ENCODE assay signal across 14 mouse cellular contexts in genomic region chr14:32073901-32074300, GRCm38 (mm10). TPM values are rescaled to one million over a fixed set of nuclear protein-coding genes. Genes with fewer than 3 reads are reported as not detected.
DNase-seq lines count a peak whose midpoint lies in the region; ATAC-seq and TF ChIP-seq lines count a peak whose summit lies in the region.
"Had no signal": no experiment of that assay in that cellular context is flagged by ENCODE, and none has a peak within 500 bp of the region (broad histone marks: within the 10 kb centered on the region; RNA-seq: fewer than 3 reads in every experiment).

No protein-coding gene starts in this region.

- no peak for TF ChIP-seq CTCF in thymus, adult 2 months (IDR thresholded peaks at IDR 0.05; ENCODE audit: borderline replicate concordance, control insufficient read depth, extremely low read depth, insufficient read depth, low read length, poor library complexity)

- no peaks in the 10 kb centered on the region for H3K36me3 ChIP-seq in heart, embryonic 11.5 days (ENCODE audit: control insufficient read depth, insufficient read depth, low read length)
- 0 out of 2 replicates have a peak, but pooled peaks cover 5% of the 10 kb centered on the region for H3K36me3 ChIP-seq in neural tube, embryonic 13.5 days
- H3K36me3 ChIP-seq in neural tube, embryonic 15.5 days = no peaks in the 10 kb centered on the region
- H3K36me3 ChIP-seq in thymus, adult 2 months (ENCODE audit: control insufficient read depth, insufficient read depth, low read length) = no peaks in the 10 kb centered on the region
- H3K36me3 ChIP-seq: hindbrain, embryonic 15.5 days had no signal

- no peak for DNase-seq in heart, adult 9 months (ENCODE audit: low spot score in 2 of 2)
- peak; percentile 31 for DNase-seq in gastrocnemius, postnatal 14 days
- DNase-seq in retina, embryonic 14.5 days (ENCODE audit: low spot score) = peak; percentile 9
- no peak for DNase-seq in right cerebral cortex, postnatal 10 days (ENCODE audit: low spot score in 2 of 2)
- DNase-seq in thymus, adult 2 months = no peak
- DNase-seq: liver, postnatal 0 days had no signal

- H3K4me3 ChIP-seq in heart, embryonic 11.5 days (ENCODE audit: low read depth, low read length) = no peak overlapping the region
- H3K4me3 ChIP-seq in neural tube, embryonic 13.5 days = no peak overlapping the region
- no peak overlapping the region for H3K4me3 ChIP-seq in neural tube, embryonic 15.5 days (replicated peaks)
- no peak overlapping the region for H3K4me3 ChIP-seq in thymus, adult 2 months (ENCODE audit: control insufficient read depth, insufficient read depth, low read length)
- H3K4me3 ChIP-seq: forebrain, embryonic 13.5 days; hindbrain, embryonic 15.5 days had no signal

- H3K27me3 ChIP-seq in heart, embryonic 11.5 days (ENCODE audit: control insufficient read depth, insufficient read depth, low read length) = no peaks in the 10 kb centered on the region
- no peaks in the 10 kb centered on the region for H3K27me3 ChIP-seq in neural tube, embryonic 13.5 days
- H3K27me3 ChIP-seq in neural tube, embryonic 15.5 days (replicated peaks) = no peaks in the 10 kb centered on the region
- no peaks in the 10 kb centered on the region; the same call in 1 of the 2 replicates for H3K27me3 ChIP-seq in thymus, adult 2 months (ENCODE audit: control insufficient read depth, insufficient read depth, low read length)
- H3K27me3 ChIP-seq: forebrain, embryonic 13.5 days; hindbrain, embryonic 15.5 days had no signal

- TF ChIP-seq POLR2A in thymus, adult 2 months (IDR thresholded peaks at IDR 0.05; ENCODE audit: control insufficient read depth, extremely low read depth, insufficient read depth, low read length, poor library complexity) = no peak

- intact Hi-C loops in gastrocnemius, postnatal 14 days (cut with DNase I; ENCODE audit: low total_unique reads) = no loop called here

- 58% methylated on average over 7 of the region's 7 CpGs for WGBS in heart, embryonic 11.5 days (ENCODE audit: insufficient replicate concordance)
- WGBS in neural tube, embryonic 13.5 days = 74% methylated on average over 7 of the region's 7 CpGs
- WGBS in neural tube, embryonic 15.5 days = 68% methylated on average over 7 of the region's 7 CpGs
- WGBS in thymus, adult 2 months = 93% methylated on average over 7 of the region's 7 CpGs

- H3K4me2 ChIP-seq in heart, embryonic 11.5 days = no peak overlapping the region
- H3K4me2 ChIP-seq in neural tube, embryonic 13.5 days = no peak overlapping the region
- H3K4me2 ChIP-seq in neural tube, embryonic 15.5 days = no peak overlapping the region
- H3K4me2 ChIP-seq: forebrain, embryonic 13.5 days; hindbrain, embryonic 15.5 days; midbrain, embryonic 11.5 days had no signal

- no peak overlapping the region for H3K9ac ChIP-seq in heart, embryonic 11.5 days (ENCODE audit: low read depth, low read length)
- peak overlapping the region; percentile 34; the same call in 1 of the 2 replicates for H3K9ac ChIP-seq in neural tube, embryonic 13.5 days
- H3K9ac ChIP-seq in neural tube, embryonic 15.5 days (replicated peaks) = no peak overlapping the region
- H3K9ac ChIP-seq: hindbrain, embryonic 15.5 days; liver, postnatal 0 days had no signal

- ATAC-seq in heart, embryonic 11.5 days (replicated peaks; ENCODE audit: insufficient number of reproducible peaks, low FRiP score, low TSS enrichment) = no peak
- ATAC-seq in neural tube, embryonic 13.5 days (ENCODE audit: low read depth) = no peak
- no peak for ATAC-seq in neural tube, embryonic 15.5 days (ENCODE audit: low FRiP score)
- ATAC-seq: forebrain, embryonic 13.5 days; liver, postnatal 0 days had no signal

- H3K9me3 ChIP-seq in heart, embryonic 11.5 days (replicated peaks; ENCODE audit: control insufficient read depth, low read length) = no peaks in the 10 kb centered on the region
- H3K9me3 ChIP-seq in neural tube, embryonic 13.5 days = no peaks in the 10 kb centered on the region
- no peaks in the 10 kb centered on the region for H3K9me3 ChIP-seq in neural tube, embryonic 15.5 days (replicated peaks)
- H3K9me3 ChIP-seq: forebrain, embryonic 13.5 days; hindbrain, embryonic 15.5 days had no signal

- peaks cover 14% of the 10 kb centered on the region for H3K4me1 ChIP-seq in heart, embryonic 11.5 days (ENCODE audit: control insufficient read depth, insufficient read depth, low read length)
- no peaks in the 10 kb centered on the region for H3K4me1 ChIP-seq in neural tube, embryonic 13.5 days (replicated peaks)
- H3K4me1 ChIP-seq in neural tube, embryonic 15.5 days = no peaks in the 10 kb centered on the region
- no peaks in the 10 kb centered on the region for H3K4me1 ChIP-seq in thymus, adult 2 months (replicated peaks; ENCODE audit: control insufficient read depth, insufficient read depth, low read length)
- H3K4me1 ChIP-seq: forebrain, embryonic 13.5 days; hindbrain, embryonic 15.5 days had no signal

- peak overlapping the region; percentile 86 for H3K27ac ChIP-seq in heart, embryonic 11.5 days (ENCODE audit: low read depth, low read length)
- no peak overlapping the region for H3K27ac ChIP-seq in neural tube, embryonic 13.5 days (replicated peaks)
- H3K27ac ChIP-seq in neural tube, embryonic 15.5 days (replicated peaks) = no peak overlapping the region
- no peak overlapping the region for H3K27ac ChIP-seq in thymus, adult 2 months (ENCODE audit: control insufficient read depth, insufficient read depth, low read length)
- H3K27ac ChIP-seq: forebrain, embryonic 13.5 days; hindbrain, embryonic 15.5 days had no signal

RNA-seq across cellular contexts. Expression of gene Oxnad1, which starts 11.3 kb away (rescaled TPM):
- 25.6 and 31.9 TPM in 2 replicates for polyA plus RNA-seq in heart, embryonic 11.5 days (2014; fragmentation: Nextera tagmentation; extraction: Ambion mirVana)
- 21.8 and 22.4 TPM in 2 replicates for polyA plus RNA-seq in neural tube, embryonic 13.5 days (2015; fragmentation: Nextera tagmentation; extraction: Ambion mirVana)
- 21.6 and 22.0 TPM in 2 replicates for polyA plus RNA-seq in neural tube, embryonic 15.5 days (2015; fragmentation: Nextera tagmentation; extraction: Ambion mirVana)
- 10 to 100 TPM; 19.6 to 23.9 TPM for total RNA-seq in gastrocnemius, postnatal 14 days (2021)
- polyA plus RNA-seq in thymus, adult 2 months (2012; rRNA removed) = 20.3 and 25.3 TPM in 2 replicates

RNA-seq across cellular contexts. Expression of gene Dph3, which starts 11.6 kb away (rescaled TPM):
- 94.3 and 99.3 TPM in 2 replicates for polyA plus RNA-seq in heart, embryonic 11.5 days (2014; fragmentation: Nextera tagmentation; extraction: Ambion mirVana)
- 78.9 and 88.2 TPM in 2 replicates for polyA plus RNA-seq in neural tube, embryonic 13.5 days (2015; fragmentation: Nextera tagmentation; extraction: Ambion mirVana)
- 66.4 and 72.8 TPM in 2 replicates for polyA plus RNA-seq in neural tube, embryonic 15.5 days (2015; fragmentation: Nextera tagmentation; extraction: Ambion mirVana)
- total RNA-seq in gastrocnemius, postnatal 14 days (2021) = 10 to 100 TPM; 79.4 to 81.1 TPM
- 19.2 and 19.5 TPM in 2 replicates for polyA plus RNA-seq in thymus, adult 2 months (2012; rRNA removed)

RNA-seq across cellular contexts. Expression of gene Galnt15, which starts 45.1 kb away (rescaled TPM):
- 0.15 and 0.19 TPM in 2 replicates for polyA plus RNA-seq in heart, embryonic 11.5 days (2014; fragmentation: Nextera tagmentation; extraction: Ambion mirVana)
- 0.15 and 0.23 TPM in 2 replicates for polyA plus RNA-seq in neural tube, embryonic 13.5 days (2015; fragmentation: Nextera tagmentation; extraction: Ambion mirVana)
- polyA plus RNA-seq in neural tube, embryonic 15.5 days (2015; fragmentation: Nextera tagmentation; extraction: Ambion mirVana) = 0.38 and 0.52 TPM in 2 replicates
- 10 to 100 TPM; 12.9 to 13.5 TPM for total RNA-seq in gastrocnemius, postnatal 14 days (2021)
- polyA plus RNA-seq in thymus, adult 2 months (2012; rRNA removed) = 1.8 and 2.4 TPM in 2 replicates
- total RNA-seq: ES-E14; neutrophil, adult 5-6 weeks had no signal

Comparison
In these comparisons a context has a peak if more than half of its experiments do, and no peak if none do; other contexts are left out.
1. DNase-seq: peak in gastrocnemius, postnatal 14 days (single experiment) and retina, embryonic 14.5 days (single experiment); none in heart, adult 9 months (0 of 2), right cerebral cortex, postnatal 10 days (0 of 2) and thymus, adult 2 months (single experiment).